Mouse (Mus musculus) gastrocnemius, adult 2 months (tissue): ENCODE data around the gene Srsy. TPM values are rescaled to one million over a fixed set of nuclear protein-coding genes. Genes with fewer than 3 reads are reported as not detected.
"Not testable (repeated sequence)": the region's sequence is repeated elsewhere in the genome, so short reads cannot be mapped to it uniquely, and the experiment has no call there.

Experiments
- DNase-seq: peaks from one replicate; pipeline ENCODE4 v3.0.0; 2022
- H3K27ac ChIP-seq: fragments of 200-600 bp; 2 replicates; pipeline ENCODE4 v1.8.1; 2022; ENCODE audit warnings: mild to moderate bottlenecking
- H3K4me3 ChIP-seq: fragments of 200-600 bp; 2 replicates; pipeline ENCODE4 v1.8.1; 2022; ENCODE audit warnings: mild to moderate bottlenecking, moderate library complexity
- intact Hi-C: fragments of 180-260 bp; cut with DNase I; formaldehyde crosslinking; loops from one replicate; pipeline ENCODE4 v1.15.1; 2025
- long read RNA-seq, 2 experiments: library from polyadenylated mRNA; stranded (forward); transcript quantifications; one replicate each; pipeline ENCODE4 v2.0.0; 2021
- total RNA-seq, 2 experiments: library from RNA; stranded (reverse); gene quantifications; 2 replicates each; pipeline ENCODE4 v1.2.3; 2021

Gene Srsy
- total RNA-seq, result not detected
- long read RNA-seq, experiment 1, result 0 reads
- long read RNA-seq, experiment 2, result 0 reads

DNA sequence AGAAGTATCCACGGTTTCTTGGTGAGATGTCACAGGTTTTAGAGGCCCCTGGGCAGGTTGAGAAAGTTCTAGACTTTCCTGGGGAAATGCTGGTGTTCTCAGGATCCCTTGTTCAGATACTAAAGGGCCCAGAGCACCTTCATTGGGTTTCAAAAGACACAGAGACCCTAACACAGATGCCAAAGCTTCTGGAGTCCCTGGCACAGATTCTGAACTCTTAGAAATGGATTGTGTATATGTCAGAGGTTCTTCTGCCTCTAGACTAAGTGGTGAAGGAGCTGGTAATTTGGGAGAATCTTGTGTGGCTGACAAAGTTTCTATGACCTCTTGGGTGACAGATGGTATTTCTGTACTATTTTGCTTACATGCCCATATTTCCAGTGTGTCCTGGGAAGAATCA, at the start of gene Srsy:
TSS of gene Srsy (minus strand) at position 101 of the 400 bp plus-strand sequence.
- intact Hi-C loops, H3K27ac ChIP-seq, DNase-seq, H3K4me3 ChIP-seq: not testable (repeated sequence)

Other genes with a start within 250 kb of the Srsy start
- not detected for gene Gm21904, start 91.1 kb downstream of the Srsy start, total RNA-seq
- not detected for gene Gm20772, start 62.6 kb downstream of the Srsy start, total RNA-seq
- not detected for gene Gm20831, start 62.6 kb downstream of the Srsy start, total RNA-seq
- gene Gm21764, start 124.5 kb upstream of the Srsy start, total RNA-seq, result not detected
- not detected for gene Ssty1, start 151.8 kb upstream of the Srsy start, total RNA-seq